Mouse (Mus musculus) limb, embryonic 13.5 days (tissue): Measurements from ENCODE around the gene Ace3. TPM values are rescaled to one million over a fixed set of nuclear protein-coding genes. Genes with fewer than 3 reads are reported as not detected.

Experiments used
- ATAC-seq: fragments of 200-750 bp; cut with Nextera tagmentation; 2 replicates; pipeline ENCODE4 v1.8.0; 2017; ENCODE audit warnings: low read depth, moderate number of reproducible peaks, moderate TSS enrichment; ENCODE audit not compliant: low FRiP score
- H3K27ac ChIP-seq: fragments of 300-500 bp; sonication (generic); 2 replicates; pipeline ENCODE4 v1.5.1; 2015; ENCODE audit warnings: inconsistent platforms, mild to moderate bottlenecking, moderate library complexity
- H3K27me3 ChIP-seq: fragments of 300-500 bp; sonication (generic); 2 replicates; pipeline ENCODE4 v1.6.1; 2015; ENCODE audit warnings: mild to moderate bottlenecking, inconsistent platforms
- H3K36me3 ChIP-seq: fragments of 300-500 bp; sonication (generic); 2 replicates; pipeline ENCODE4 v1.6.1; 2015; ENCODE audit warnings: inconsistent platforms, mild to moderate bottlenecking, moderate library complexity
- H3K4me1 ChIP-seq: fragments of 300-500 bp; sonication (generic); 2 replicates; pipeline ENCODE4 v1.6.1; 2015; ENCODE audit warnings: inconsistent platforms
- H3K4me2 ChIP-seq: fragments of 300-500 bp; sonication (generic); replicated peaks from 2 replicates; pipeline ENCODE4 v1.6.1; 2015; ENCODE audit warnings: inconsistent platforms, mild to moderate bottlenecking, moderate library complexity
- H3K4me3 ChIP-seq: fragments of 300-500 bp; sonication (generic); 2 replicates; pipeline ENCODE4 v1.5.1; 2015; ENCODE audit warnings: moderate library complexity, mild to moderate bottlenecking, inconsistent platforms
- H3K9ac ChIP-seq: fragments of 300-500 bp; sonication (generic); 2 replicates; pipeline ENCODE4 v1.6.1; 2015; ENCODE audit warnings: mild to moderate bottlenecking, inconsistent platforms
- H3K9me3 ChIP-seq: fragments of 300-500 bp; sonication (generic); 2 replicates; pipeline ENCODE4 v1.6.1; 2016; ENCODE audit warnings: inconsistent platforms
- WGBS: fragments of 180-500 bp; shearing (Covaris S2); methylation state at CpG from one replicate; pipeline ENCODE4 v1.1.7; 2015; 5-methylcytosine and 5-hydroxymethylcytosine counted together
- polyA plus RNA-seq: library from polyadenylated mRNA; unstranded; fragments of >200 nt; fragmentation: Nextera tagmentation; extraction: Ambion mirVana; gene quantifications from 2 replicates; pipeline ENCODE4 v1.2.1, GENCODE M21; 2015

Ace3 gene
- polyA plus RNA-seq, 1 experiment from 2014 or later: not detected

DNA sequence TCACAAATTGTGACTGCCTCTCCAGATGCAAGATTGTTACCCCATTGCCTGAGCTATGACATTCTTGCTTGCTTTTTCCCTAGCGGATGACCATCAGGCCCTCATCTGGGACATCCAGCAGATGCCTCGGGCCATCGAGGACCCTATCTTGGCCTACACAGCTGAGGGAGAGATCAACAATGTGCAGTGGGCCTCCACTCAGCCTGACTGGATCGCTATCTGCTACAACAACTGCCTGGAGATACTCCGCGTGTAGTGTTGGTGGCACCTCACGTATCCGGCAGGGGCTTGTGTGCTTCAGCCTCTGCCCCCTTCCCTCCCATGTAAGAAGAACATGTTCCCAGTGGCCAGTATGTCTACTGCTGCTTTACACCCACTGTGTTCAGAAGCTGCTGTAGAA, 60.1 kb downstream of the Ace3 start:
- H3K9ac ChIP-seq: no peak overlapping the region
- H3K36me3 ChIP-seq: peaks cover 99% of the 10 kb centered on the region
- no peak overlapping the region for H3K4me3 ChIP-seq
- no peak overlapping the region for H3K27ac ChIP-seq
- ATAC-seq: no peak
- H3K9me3 ChIP-seq: no peaks in the 10 kb centered on the region
- no peaks in the 10 kb centered on the region for H3K4me1 ChIP-seq
- 94% methylated on average over 8 of the region's 8 CpGs for WGBS
- no peaks in the 10 kb centered on the region for H3K27me3 ChIP-seq
- H3K4me2 ChIP-seq: no peak overlapping the region

Other genes with a start within 250 kb of the Ace3 start
- 9.9 and 10.5 TPM in 2 replicates for gene Cyb561, start 41.3 kb upstream of the Ace3 start, polyA plus RNA-seq
- gene Ace, start 26.7 kb upstream of the Ace3 start, polyA plus RNA-seq: 0.48 and 0.51 TPM in 2 replicates
- gene Kcnh6, start 13.4 kb downstream of the Ace3 start, polyA plus RNA-seq: 0.22 and 0.23 TPM in 2 replicates
- gene Dcaf7, start 42.2 kb downstream of the Ace3 start, polyA plus RNA-seq: 68.6 and 73.4 TPM in 2 replicates
- 8.6 and 9.7 TPM in 2 replicates for gene Taco1, start 71.4 kb downstream of the Ace3 start, polyA plus RNA-seq
- 25.3 and 27.1 TPM in 2 replicates for gene Map3k3, start 89.9 kb downstream of the Ace3 start, polyA plus RNA-seq
- gene Gm10840, start 166.2 kb downstream of the Ace3 start, polyA plus RNA-seq: not detected in 2 replicates
- gene Limd2, start 166.2 kb downstream of the Ace3 start, polyA plus RNA-seq: 378 and 399 TPM in 2 replicates
- gene Strada, start 207.5 kb downstream of the Ace3 start, polyA plus RNA-seq: 32.8 and 33.7 TPM in 2 replicates
- 73.2 and 76.8 TPM in 2 replicates for gene Ccdc47, start 221.7 kb downstream of the Ace3 start, polyA plus RNA-seq
- 88.5 and 91.4 TPM in 2 replicates for gene Ddx42, start 222.3 kb downstream of the Ace3 start, polyA plus RNA-seq